Mouse (Mus musculus) ES-Bruce4 (cell line): ENCODE results near the gene Clcn6.
A peak's percentile ranks its signal among the peaks of the same experiment; 100 is the strongest.

Source experiments
- CTCF ChIP-seq: IDR thresholded peaks from one replicate; pipeline ENCODE4 v1.8.1; 2011; ENCODE audit warnings: low read depth, low read length
- EP300 ChIP-seq: IDR thresholded peaks from 2 replicates; pipeline ENCODE4 v1.6.1; 2011; ENCODE audit warnings: low read depth, low read length; ENCODE audit not compliant: insufficient read depth
- POLR2A ChIP-seq: IDR thresholded peaks from one replicate; pipeline ENCODE4 v1.8.1; 2011; ENCODE audit warnings: low read length; ENCODE audit not compliant: insufficient read depth

- TF ChIP-seq CTCF (peak; percentile 66), POLR2A (no peak), EP300 (no peak)
Measured at GRCm38 (mm10) chr4:148079212-148079611, 40.6 kb upstream of the Clcn6 start.
